Mouse (Mus musculus) midbrain, embryonic 10.5 days (tissue): ENCODE data around the gene R3hdml. TPM values are rescaled to one million over a fixed set of nuclear protein-coding genes. Genes with fewer than 3 reads are reported as not detected.

Source experiments
- DNase-seq: peaks from one replicate; pipeline ENCODE4 v3.0.0-alpha.2; 2017; ENCODE audit warnings: low spot score
- H3K27ac ChIP-seq: fragments of 300-500 bp; sonication (generic); replicated peaks from 2 replicates; pipeline ENCODE4 v1.5.1; 2016; ENCODE audit warnings: mild to moderate bottlenecking
- H3K27me3 ChIP-seq: fragments of 300-500 bp; sonication (generic); 2 replicates; pipeline ENCODE4 v1.6.1; 2016; ENCODE audit warnings: low read depth, mild to moderate bottlenecking; ENCODE audit not compliant: poor library complexity, severe bottlenecking
- H3K36me3 ChIP-seq: fragments of 300-500 bp; sonication (generic); 2 replicates; pipeline ENCODE4 v1.6.1; 2016; ENCODE audit warnings: mild to moderate bottlenecking, moderate library complexity
- H3K4me1 ChIP-seq: fragments of 300-500 bp; sonication (generic); 2 replicates; pipeline ENCODE4 v1.6.1; 2016
- H3K4me3 ChIP-seq: fragments of 300-500 bp; sonication (generic); 2 replicates; pipeline ENCODE4 v1.5.1; 2016; ENCODE audit warnings: mild to moderate bottlenecking, moderate library complexity
- H3K9me3 ChIP-seq: fragments of 300-500 bp; sonication (generic); replicated peaks from 2 replicates; pipeline ENCODE4 v1.6.1; 2016; ENCODE audit warnings: mild to moderate bottlenecking
- whole genome bisulfite sequencing: fragments of 180-500 bp; shearing (Covaris S2); methylation state at CpG from one replicate; pipeline ENCODE4 v1.1.7; 2016; 5-methylcytosine and 5-hydroxymethylcytosine counted together
- polyA plus RNA-seq: library from polyadenylated mRNA; unstranded; fragments of >200 nt; fragmentation: Nextera tagmentation; extraction: Ambion mirVana; gene quantifications from 2 replicates; pipeline ENCODE4 v1.2.1, GENCODE M21; 2016

R3hdml gene
- polyA plus RNA-seq, 1 experiment from 2014 or later: not detected

GRCm38 (mm10) chr2:163530418-163530817, 38.3 kb downstream of the R3hdml start:
- peaks cover 5% of the 10 kb centered on the region for H3K4me1 ChIP-seq
- peaks cover 6% of the 10 kb centered on the region; the same call in 1 of the 2 replicates for H3K27me3 ChIP-seq
- no peak overlapping the region for H3K27ac ChIP-seq
- no peaks in the 10 kb centered on the region for H3K36me3 ChIP-seq
- DNase-seq: no peak
- WGBS: 72% methylated on average over 8 of the region's 8 CpGs
- no peak overlapping the region for H3K4me3 ChIP-seq
- no peaks in the 10 kb centered on the region for H3K9me3 ChIP-seq

GRCm38 (mm10) chr2:163531917-163532316, 39.8 kb downstream of the R3hdml start:
- 13% methylated on average over 9 of the region's 9 CpGs for WGBS

GRCm38 (mm10) chr2:163533226-163533625, 41.1 kb downstream of the R3hdml start:
- H3K4me3 ChIP-seq: no peak overlapping the region
- 85% methylated on average over 9 of the region's 9 CpGs for WGBS
- H3K27me3 ChIP-seq: peaks cover 18% of the 10 kb centered on the region

More at GRCm38 (mm10) chr2:163531917-163532316, 39.8 kb downstream of the R3hdml start:
- Histone ChIP-seq H3K27me3 (peaks cover 18% of the 10 kb centered on the region), H3K9me3 (no peaks in the 10 kb centered on the region), H3K4me3 (no peak overlapping the region), H3K4me1 (peaks cover 17% of the 10 kb centered on the region), H3K36me3 (no peaks in the 10 kb centered on the region), H3K27ac (no peak overlapping the region)
- DNase-seq: peak; percentile 79

GRCm38 (mm10) chr2:163534958-163535524, 42.9 kb downstream of the R3hdml start:
- 13% methylated on average over 22 of the region's 22 CpGs for WGBS
- DNase-seq: peak; percentile 88
- H3K27me3 ChIP-seq: peaks cover 18% of the 10 kb centered on the region
- H3K27ac ChIP-seq: peak overlapping the region; percentile 65
- peak overlapping the region; percentile 48 for H3K4me3 ChIP-seq
- no peaks in the 10 kb centered on the region for H3K9me3 ChIP-seq
- no peaks in the 10 kb centered on the region for H3K36me3 ChIP-seq
- H3K4me1 ChIP-seq: peaks cover 24% of the 10 kb centered on the region

More at GRCm38 (mm10) chr2:163533226-163533625, 41.1 kb downstream of the R3hdml start:
- H3K9me3 ChIP-seq: no peaks in the 10 kb centered on the region
- DNase-seq: no peak
- H3K4me1 ChIP-seq: peaks cover 20% of the 10 kb centered on the region
- H3K36me3 ChIP-seq: no peaks in the 10 kb centered on the region
- no peak overlapping the region for H3K27ac ChIP-seq

GRCm38 (mm10) chr2:163537443-163537842, 45.3 kb downstream of the R3hdml start:
- Histone ChIP-seq H3K36me3 (no peaks in the 10 kb centered on the region), H3K4me3 (no peak overlapping the region), H3K27me3 (peaks cover 18% of the 10 kb centered on the region), H3K4me1 (peaks cover 29% of the 10 kb centered on the region), H3K9me3 (no peaks in the 10 kb centered on the region), H3K27ac (no peak overlapping the region)
- WGBS: 89% methylated on average over 5 of the region's 5 CpGs
- DNase-seq: no peak

GRCm38 (mm10) chr2:163538410-163538809, 46.3 kb downstream of the R3hdml start:
- no peak for DNase-seq
- H3K4me3 ChIP-seq: no peak overlapping the region
- peaks cover 15% of the 10 kb centered on the region for H3K27me3 ChIP-seq
- H3K36me3 ChIP-seq: no peaks in the 10 kb centered on the region
- WGBS: 86% methylated on average over 2 of the region's 2 CpGs
- H3K4me1 ChIP-seq: peaks cover 29% of the 10 kb centered on the region
- H3K9me3 ChIP-seq: no peaks in the 10 kb centered on the region
- H3K27ac ChIP-seq: no peak overlapping the region

GRCm38 (mm10) chr2:163539321-163540040, 47.4 kb downstream of the R3hdml start:
- Histone ChIP-seq H3K27ac (no peak overlapping the region), H3K4me1 (peaks cover 29% of the 10 kb centered on the region), H3K4me3 (no peak overlapping the region), H3K27me3 (peaks cover 13% of the 10 kb centered on the region), H3K9me3 (no peaks in the 10 kb centered on the region), H3K36me3 (no peaks in the 10 kb centered on the region)
- no peak for DNase-seq
- WGBS: 81% methylated on average over 13 of the region's 13 CpGs

GRCm38 (mm10) chr2:163540231-163541117, 48.4 kb downstream of the R3hdml start:
- DNase-seq: no peak
- 83% methylated on average over 9 of the region's 9 CpGs for WGBS
- Histone ChIP-seq H3K9me3 (no peaks in the 10 kb centered on the region), H3K27ac (no peak overlapping the region), H3K27me3 (peaks cover 11% of the 10 kb centered on the region), H3K4me1 (peaks cover 24% of the 10 kb centered on the region), H3K4me3 (no peak overlapping the region), H3K36me3 (no peaks in the 10 kb centered on the region)

GRCm38 (mm10) chr2:163541568-163542182, 49.6 kb downstream of the R3hdml start:
- Histone ChIP-seq H3K4me1 (peaks cover 15% of the 10 kb centered on the region), H3K27me3 (no peaks in the 10 kb centered on the region), H3K4me3 (no peak overlapping the region), H3K27ac (no peak overlapping the region), H3K36me3 (no peaks in the 10 kb centered on the region), H3K9me3 (no peaks in the 10 kb centered on the region)
- 80% methylated on average over 10 of the region's 10 CpGs for WGBS
- DNase-seq: no peak

GRCm38 (mm10) chr2:163542674-163543073, 50.6 kb downstream of the R3hdml start:
- DNase-seq: no peak

GRCm38 (mm10) chr2:163546623-163547318, 54.7 kb downstream of the R3hdml start:
- peaks cover 4% of the 10 kb centered on the region; the same call in 1 of the 2 replicates for H3K4me1 ChIP-seq
- H3K27ac ChIP-seq: no peak overlapping the region
- H3K4me3 ChIP-seq: no peak overlapping the region
- no peaks in the 10 kb centered on the region for H3K9me3 ChIP-seq
- H3K36me3 ChIP-seq: no peaks in the 10 kb centered on the region
- WGBS: 78% methylated on average over 14 of the region's 14 CpGs
- no peak for DNase-seq
- no peaks in the 10 kb centered on the region for H3K27me3 ChIP-seq

More at GRCm38 (mm10) chr2:163542674-163543073, 50.6 kb downstream of the R3hdml start:
- Histone ChIP-seq H3K27me3 (no peaks in the 10 kb centered on the region), H3K4me1 (peaks cover 9% of the 10 kb centered on the region; the same call in 1 of the 2 replicates), H3K36me3 (no peaks in the 10 kb centered on the region), H3K27ac (no peak overlapping the region), H3K4me3 (no peak overlapping the region), H3K9me3 (no peaks in the 10 kb centered on the region)
- 89% methylated on average over 10 of the region's 10 CpGs for WGBS

- Histone ChIP-seq H3K9me3 (no peaks in the 10 kb centered on the region), H3K27me3 (no peaks in the 10 kb centered on the region), H3K27ac (no peak overlapping the region), H3K4me3 (no peak overlapping the region), H3K4me1 (peaks cover 4% of the 10 kb centered on the region; the same call in 1 of the 2 replicates), H3K36me3 (no peaks in the 10 kb centered on the region)
- WGBS: 81% methylated on average over 6 of the region's 6 CpGs
- DNase-seq: no peak
Observed at GRCm38 (mm10) chr2:163548822-163549221, 56.7 kb downstream of the R3hdml start.
